Mouse (Mus musculus): ENCODE measurements around the gene Cldn7.
"Not testable (repeated sequence)": the region's sequence is repeated elsewhere in the genome, so short reads cannot be mapped to it uniquely, and the experiment has no call there.

- not testable (repeated sequence) for TF ChIP-seq CTCF (conservative IDR thresholded peaks at IDR 0.05; ENCODE audit: low read length); NANOG (IDR thresholded peaks at IDR 0.05; ENCODE audit: borderline replicate concordance, low read length); POU5F1 (IDR thresholded peaks at IDR 0.05; ENCODE audit: borderline replicate concordance, low read length)
Observed at GRCm38 (mm10) chr11:69930176-69930575, 34.4 kb upstream of the Cldn7 start.
